Mouse (Mus musculus) effector memory CD4-positive, alpha-beta T cell, adult 5 months (primary cell): ENCODE results near the gene Cnp. TPM values are rescaled to one million over a fixed set of nuclear protein-coding genes. Genes with fewer than 3 reads are reported as not detected.

Experiments
- polyA plus RNA-seq: library from polyadenylated mRNA; unstranded; fragments of 100-300 nt; shearing (Covaris generic); gene quantifications from one replicate; pipeline ENCODE4 v1.2.1, GENCODE M21; 2017

Cnp gene
- 118 TPM for polyA plus RNA-seq

DNA sequence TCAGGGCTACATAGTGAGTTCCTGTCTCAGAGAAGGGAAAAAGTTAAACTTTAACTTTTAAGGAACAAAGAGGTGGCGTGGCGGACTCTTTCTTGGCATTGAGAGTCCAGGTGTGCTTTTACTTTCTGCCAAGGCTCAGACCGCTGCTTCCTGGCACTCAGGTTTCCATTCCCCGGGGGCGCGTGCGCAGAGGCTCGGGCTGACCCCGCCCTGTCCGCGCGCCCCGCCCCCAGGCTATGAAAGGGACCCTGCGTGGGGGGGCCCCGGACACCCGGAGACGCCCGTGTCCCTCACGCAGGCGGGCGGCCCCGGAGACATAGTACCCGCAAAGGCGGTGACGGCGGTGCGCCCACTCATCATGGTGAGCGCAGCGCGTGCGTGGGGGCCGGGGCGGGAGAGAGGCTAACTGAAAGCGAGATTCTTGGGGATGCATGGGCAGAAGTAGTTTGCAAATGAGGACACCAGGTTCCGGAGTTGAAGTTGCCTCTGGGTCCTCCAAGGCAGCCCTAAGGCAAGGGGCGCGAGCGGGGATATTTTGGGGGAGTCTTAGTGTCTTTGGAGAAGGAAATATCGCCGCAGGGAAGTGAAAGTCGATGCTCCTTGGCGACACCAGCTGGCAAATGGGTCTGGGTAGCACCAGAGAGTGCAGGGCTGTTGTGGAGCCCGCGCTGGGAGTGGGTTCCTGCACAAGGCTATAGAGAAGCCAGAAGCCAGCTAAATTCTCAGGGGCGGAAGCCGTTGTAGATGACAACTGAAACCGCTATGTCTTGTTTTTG is at the start of gene Cnp:
TSS of gene Cnp (plus strand) at position 197 of the 776 bp plus-strand sequence.

DNA sequence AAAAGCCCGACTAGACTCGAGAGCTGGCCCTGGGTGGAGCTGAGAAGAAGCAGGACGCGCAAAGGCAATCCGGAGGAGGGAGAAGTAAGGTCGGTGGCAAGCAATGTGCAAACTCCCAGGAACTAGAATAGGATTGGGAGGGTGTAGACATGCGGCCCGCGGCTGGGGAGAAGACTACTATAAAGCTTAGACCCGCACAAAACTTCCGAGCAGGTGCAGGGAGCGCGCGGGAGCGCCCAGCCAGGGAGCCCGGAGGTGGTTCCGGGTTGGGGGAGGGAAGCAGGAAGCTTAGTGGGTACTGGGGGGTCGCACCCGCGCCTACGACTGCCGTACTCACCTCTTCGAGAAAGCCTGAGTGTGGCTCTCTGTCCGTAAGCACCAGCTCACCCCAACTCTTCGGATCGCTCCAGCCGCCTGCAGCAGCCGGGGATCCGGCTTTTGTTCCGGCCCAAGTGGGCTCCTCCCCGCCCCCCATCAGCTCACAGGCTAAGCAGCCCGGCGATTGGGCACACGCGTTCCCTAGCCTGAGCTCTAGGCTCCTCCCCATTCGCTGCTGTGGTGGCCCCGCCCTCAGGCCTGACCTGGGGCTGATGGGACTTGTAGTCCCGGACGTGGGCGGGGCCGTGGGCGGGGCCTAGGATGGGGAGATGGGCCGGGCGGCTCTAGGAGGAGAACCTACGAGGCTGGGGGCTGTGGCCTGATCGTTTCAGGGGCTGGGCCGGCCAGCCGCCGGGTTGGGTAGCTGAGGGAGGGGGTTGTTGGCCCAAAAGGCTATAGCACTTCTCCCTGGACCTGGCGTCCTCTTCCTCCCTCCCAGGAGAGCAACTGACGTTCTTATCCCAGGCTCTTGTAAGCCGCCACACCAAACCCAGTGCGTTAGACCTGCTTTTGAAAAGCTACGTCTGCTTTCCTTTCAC is 47.0 kb upstream of the Cnp start, which contains the start of gene Acly:
TSS of gene Acly (minus strand) at position 543 of the 917 bp plus-strand sequence.

DNA sequence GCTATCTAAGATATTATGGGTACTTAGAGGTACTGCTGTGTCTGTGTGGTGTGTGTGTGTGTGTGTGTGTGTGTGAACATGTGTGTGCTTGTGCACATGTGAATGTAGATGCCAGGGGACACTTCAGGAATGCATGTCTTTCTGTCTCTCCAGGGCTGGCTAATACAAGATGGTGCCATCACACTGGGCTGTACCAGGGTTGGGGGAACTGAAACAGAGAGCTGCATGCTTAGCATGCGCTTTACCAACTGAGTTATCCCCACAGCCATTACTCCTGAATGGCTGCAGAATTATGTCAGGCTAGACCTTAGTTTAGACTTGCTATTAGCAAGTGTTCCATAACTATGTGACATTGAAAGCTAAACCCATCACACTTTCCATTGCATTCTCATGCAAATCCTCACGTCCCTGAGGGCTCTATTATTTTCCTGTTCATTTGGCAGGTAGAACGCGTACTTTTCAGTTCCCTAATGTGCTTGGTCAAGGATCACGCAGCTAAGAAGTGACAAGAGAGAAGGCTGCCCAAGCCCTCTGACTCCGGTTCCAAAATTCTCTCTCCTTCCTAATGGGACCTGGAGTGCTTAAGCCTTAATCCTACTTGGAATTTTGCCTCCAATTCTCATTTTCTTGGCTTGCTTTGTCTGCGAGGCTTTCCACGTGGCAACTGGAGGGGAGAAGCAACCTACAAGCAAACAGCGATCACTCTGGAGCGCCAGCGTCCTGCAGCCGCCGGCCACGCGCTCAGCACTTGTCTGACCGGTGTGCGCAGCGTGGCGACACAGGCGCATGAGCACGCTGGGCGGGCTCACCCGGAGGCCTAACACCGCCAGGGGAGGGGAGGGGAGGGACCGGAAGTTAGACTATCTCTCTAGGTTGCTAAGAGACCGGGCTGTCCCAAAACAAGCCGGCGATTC is 29.6 kb upstream of the Cnp start, which contains the start of gene Ttc25:
TSS of gene Ttc25 (plus strand) at position 776 of the 914 bp plus-strand sequence.

DNA sequence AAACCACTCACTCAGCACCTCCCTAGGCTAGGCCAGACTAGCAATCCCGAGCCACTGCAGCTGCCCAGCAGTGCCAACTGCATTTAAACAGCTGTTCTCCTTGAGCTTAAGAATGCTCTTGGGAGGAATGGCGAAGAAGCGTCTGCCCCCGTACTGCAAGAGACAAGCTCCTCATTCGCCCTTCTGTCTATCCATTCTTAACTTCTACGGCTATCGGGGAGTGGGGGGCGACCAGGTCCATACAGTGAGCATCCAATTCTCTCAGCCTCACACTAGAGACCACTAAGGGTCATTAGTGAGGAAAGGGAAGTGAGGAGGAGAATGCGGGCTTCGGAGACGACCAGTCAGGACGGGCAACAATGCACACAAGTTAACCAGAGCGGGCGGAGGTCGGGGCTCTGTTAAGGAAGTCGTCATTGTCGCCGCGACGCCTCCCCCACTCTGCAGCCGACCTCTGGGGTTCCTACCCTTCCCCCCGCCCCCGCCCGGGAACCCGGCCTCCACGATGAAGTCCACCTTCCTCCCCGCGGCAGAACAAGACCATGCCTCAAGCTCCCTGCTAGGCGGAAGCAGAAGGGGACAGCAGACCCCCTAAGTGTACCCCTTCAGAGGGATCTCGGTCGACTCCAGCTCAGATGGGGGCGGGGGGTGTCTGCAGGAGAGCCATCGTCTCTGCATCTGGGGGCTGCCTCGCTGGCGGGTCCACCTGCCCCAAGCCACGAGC is 44.2 kb downstream of the Cnp start, which contains the start of gene Nkiras2:
TSS of gene Nkiras2 (plus strand) at position 484 of the 724 bp plus-strand sequence.

DNA sequence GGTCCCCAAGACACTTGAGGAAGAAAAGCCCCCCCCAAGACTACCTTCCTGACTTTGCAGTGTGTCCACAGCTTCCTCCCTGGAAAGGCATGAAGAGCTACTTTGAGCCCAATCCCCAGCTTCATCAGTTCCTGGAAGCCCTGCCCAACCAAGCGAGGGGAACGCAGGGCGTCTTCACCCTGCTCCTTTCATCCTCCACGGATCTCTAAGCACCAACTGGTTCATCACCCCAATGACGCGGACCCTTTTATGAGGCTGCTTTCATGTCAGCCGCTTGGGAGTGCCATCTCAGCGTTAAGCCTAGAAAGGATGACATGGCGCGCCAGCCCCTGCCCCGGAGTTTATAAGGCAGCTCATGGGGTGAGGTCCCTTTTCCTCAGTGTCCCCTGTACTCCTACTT is 45.3 kb downstream of the Cnp start, which contains the start of gene Dnajc7:
TSS of gene Dnajc7 (minus strand) at position 187 of the 400 bp plus-strand sequence.

Other genes starting within 250 kb of the Cnp start
- gene Gast, start 240.5 kb upstream of the Cnp start, polyA plus RNA-seq: not detected
- 1.3 TPM for gene Hap1, start 218.8 kb upstream of the Cnp start, polyA plus RNA-seq
- 0.87 TPM for gene Jup, start 177.1 kb upstream of the Cnp start, polyA plus RNA-seq
- gene P3h4, start 160.1 kb upstream of the Cnp start, polyA plus RNA-seq: not detected
- gene Fkbp10, start 159.2 kb upstream of the Cnp start, polyA plus RNA-seq: not detected
- gene Nt5c3b, start 133.1 kb upstream of the Cnp start, polyA plus RNA-seq: 86.3 TPM
- gene Klhl10, start 133.0 kb upstream of the Cnp start, polyA plus RNA-seq: 0.42 TPM
- 6.8 TPM for gene Klhl11, start 102.2 kb upstream of the Cnp start, polyA plus RNA-seq
- 187 TPM for gene Acly, start 46.9 kb upstream of the Cnp start, polyA plus RNA-seq
- gene Ttc25, start 29.3 kb upstream of the Cnp start, polyA plus RNA-seq: 0.14 TPM
- gene Nkiras2, start 44.3 kb downstream of the Cnp start, polyA plus RNA-seq: 13.1 TPM
- 444 TPM for gene Dnajc7, start 45.3 kb downstream of the Cnp start, polyA plus RNA-seq
- gene Zfp385c, start 117.6 kb downstream of the Cnp start, polyA plus RNA-seq: not detected
- gene Dhx58, start 129.4 kb downstream of the Cnp start, polyA plus RNA-seq: 13.8 TPM
- gene Kat2a, start 137.6 kb downstream of the Cnp start, polyA plus RNA-seq: 40.1 TPM
- not detected for gene Hspb9, start 138.9 kb downstream of the Cnp start, polyA plus RNA-seq
- gene Rab5c, start 163.3 kb downstream of the Cnp start, polyA plus RNA-seq: 39.9 TPM
- gene Kcnh4, start 185.0 kb downstream of the Cnp start, polyA plus RNA-seq: not detected
- gene Hcrt, start 188.0 kb downstream of the Cnp start, polyA plus RNA-seq: not detected
- 2.7 TPM for gene Ghdc, start 196.1 kb downstream of the Cnp start, polyA plus RNA-seq